Mouse (Mus musculus) bone marrow, adult 2 months (tissue): Measurements from ENCODE around the gene Tpi1. TPM values are rescaled to one million over a fixed set of nuclear protein-coding genes. Genes with fewer than 3 reads are reported as not detected.

Experiments
- H3K27ac ChIP-seq: fragments of 200-500 bp; 2 replicates; pipeline ENCODE4 v1.5.1; 2012; ENCODE audit warnings: low read depth, mild to moderate bottlenecking, control low read depth, inconsistent platforms, low read length; ENCODE audit not compliant: control insufficient read depth, poor library complexity, insufficient read depth
- H3K4me1 ChIP-seq: fragments of 200-500 bp; 2 replicates; pipeline ENCODE4 v1.6.1; 2011; ENCODE audit warnings: low read length; ENCODE audit not compliant: control insufficient read depth, insufficient read depth
- H3K4me3 ChIP-seq: fragments of 200-500 bp; replicated peaks from 2 replicates; pipeline ENCODE3; 2011; ENCODE audit warnings: mild to moderate bottlenecking, low read depth, low read length, control low read depth; ENCODE audit not compliant: control insufficient read depth
- CTCF ChIP-seq: fragments of 200-500 bp; IDR thresholded peaks from 2 replicates; pipeline ENCODE4 v1.5.1; 2011; ENCODE audit warnings: low read length, control low read depth; ENCODE audit not compliant: control insufficient read depth, insufficient read depth
- POLR2A ChIP-seq: fragments of 200-500 bp; IDR thresholded peaks from 2 replicates; pipeline ENCODE4 v1.6.1; 2011; ENCODE audit warnings: low read depth, mild to moderate bottlenecking, control low read depth, low read length, borderline replicate concordance; ENCODE audit not compliant: control insufficient read depth
- WGBS: fragments of 180-500 bp; shearing (Covaris S2); methylation state at CpG from one replicate; pipeline ENCODE4 v1.1.7; 2018; 5-methylcytosine and 5-hydroxymethylcytosine counted together
- polyA plus RNA-seq: library from polyadenylated mRNA; stranded (reverse); fragments of >200 nt; gene quantifications from 2 replicates; pipeline ENCODE4 v1.2.4, GENCODE M21; 2011; ENCODE audit warnings: low replicate concordance; ENCODE audit not compliant: missing spikeins, insufficient read depth, insufficient read length

Tpi1 gene
- polyA plus RNA-seq, 1 experiment: 152 TPM

DNA sequence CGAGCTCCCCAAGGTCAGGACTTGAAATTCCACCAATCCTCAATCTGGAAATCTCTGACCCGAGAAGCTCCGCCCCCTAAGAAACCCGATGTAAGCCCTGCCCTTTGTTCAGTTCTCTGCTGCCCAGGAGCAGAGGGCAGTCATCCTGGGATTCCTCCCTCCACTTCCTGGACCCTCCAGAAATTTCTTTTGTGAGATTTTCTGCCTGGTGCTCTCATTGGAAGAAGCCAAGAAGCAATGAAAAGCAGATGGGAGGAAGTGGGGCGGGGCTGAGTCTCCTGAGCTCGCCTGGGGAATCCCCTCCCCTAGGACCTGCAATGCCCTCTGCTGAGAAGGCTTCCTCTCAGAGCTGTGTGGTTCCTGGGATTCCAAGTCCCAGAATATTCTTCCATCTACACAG is 31.7 kb downstream of the Tpi1 start:
- Histone ChIP-seq H3K4me1 (no peaks in the 10 kb centered on the region; the same call in 1 of the 2 replicates), H3K27ac (no peak overlapping the region), H3K4me3 (peak overlapping the region; percentile 39)
- WGBS: 11% methylated on average over 6 of the region's 6 CpGs
- TF ChIP-seq POLR2A (no peak), CTCF (no peak)

DNA sequence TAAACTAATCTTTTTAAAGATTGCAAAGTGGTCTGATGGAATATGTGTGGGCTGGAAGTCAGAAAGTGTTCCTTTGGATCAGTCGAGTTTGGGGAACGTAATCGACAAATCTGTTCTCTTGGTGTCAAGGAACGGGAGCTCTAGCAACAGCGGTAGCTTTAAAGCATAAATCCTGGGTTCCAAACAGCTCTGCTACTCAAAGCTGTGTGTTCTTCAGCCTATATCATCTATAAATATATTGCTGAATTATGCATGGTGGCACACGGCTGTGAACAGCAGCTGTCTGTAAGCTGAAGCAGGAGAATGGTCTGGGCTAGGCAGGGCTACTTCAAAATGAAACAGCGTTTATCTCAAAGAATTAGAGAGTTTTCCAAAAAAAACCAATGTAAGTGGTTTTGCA is 33.2 kb downstream of the Tpi1 start:
- no peak for TF ChIP-seq POLR2A
- no peak for TF ChIP-seq CTCF
- H3K4me3 ChIP-seq: no peak overlapping the region
- WGBS: 85% methylated on average over 7 of the region's 7 CpGs
- no peak overlapping the region for H3K27ac ChIP-seq
- H3K4me1 ChIP-seq: no peaks in the 10 kb centered on the region; the same call in 1 of the 2 replicates

DNA sequence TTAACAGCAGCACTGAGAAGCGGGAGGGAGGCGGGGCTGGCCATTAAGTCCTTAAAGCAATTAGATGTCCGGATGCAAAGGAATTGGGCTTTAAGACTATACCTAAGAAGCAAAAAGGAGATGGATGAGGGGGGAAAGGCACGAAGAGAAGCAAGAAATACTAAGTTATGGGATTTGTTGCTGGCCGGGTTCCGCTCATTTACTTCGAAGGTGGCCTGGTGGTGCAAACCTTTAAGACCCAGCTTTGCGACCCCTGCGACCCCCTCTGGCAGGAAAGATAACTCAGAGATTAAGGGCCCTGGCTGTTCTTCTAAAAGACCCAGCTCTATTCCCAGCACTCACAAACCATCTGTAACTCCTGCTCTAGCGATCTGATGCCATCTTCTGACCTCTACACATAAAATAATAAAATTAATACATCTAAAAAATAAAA is 34.1 kb downstream of the Tpi1 start:
- WGBS: 26% methylated on average over 10 of the region's 10 CpGs
- H3K27ac ChIP-seq: no peak overlapping the region

DNA sequence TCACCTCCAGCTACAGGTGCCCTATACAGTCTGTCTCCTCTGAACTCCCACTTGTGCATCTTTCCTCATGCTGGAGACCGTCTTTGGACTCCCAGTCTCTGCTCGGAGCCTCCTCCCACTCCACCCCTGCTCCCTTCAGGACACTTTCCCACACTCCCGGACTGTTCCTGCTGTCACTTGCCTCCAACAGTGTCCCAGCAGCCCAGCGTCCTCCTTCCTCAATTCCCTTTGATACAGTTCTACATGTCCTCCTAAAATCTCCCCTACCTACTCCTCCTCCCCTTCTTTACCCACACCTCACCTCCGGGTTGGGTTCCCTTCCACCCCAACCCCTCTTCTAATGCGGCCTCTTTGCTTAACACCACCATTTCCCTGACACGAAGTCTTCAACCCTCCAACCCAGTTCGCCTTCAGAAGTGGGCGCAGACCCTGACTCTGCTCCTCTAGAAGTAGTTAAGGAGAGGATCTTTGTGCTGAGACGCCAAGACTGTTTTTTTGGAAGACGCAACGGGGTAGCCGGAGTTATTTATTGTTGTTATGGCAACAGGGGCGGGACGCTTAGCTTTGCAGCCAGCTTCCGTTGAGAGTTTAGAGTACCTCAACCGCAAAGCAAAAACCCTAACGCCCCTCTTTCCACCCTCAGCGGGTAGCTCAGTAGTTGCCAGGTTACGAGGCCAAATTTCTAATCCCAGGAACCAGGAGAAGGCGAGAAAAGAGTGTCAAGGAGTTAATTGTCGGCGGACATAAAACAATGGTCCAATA is 34.7 kb downstream of the Tpi1 start, which contains the start of gene Lrrc23:
TSS of gene Lrrc23 (minus strand) at position 506 of the 762 bp plus-strand sequence.
- Histone ChIP-seq H3K4me3 (no peak within 1 kb of the TSS), H3K27ac (no peak within 1 kb of the TSS), H3K4me1 (no peaks in the 10 kb centered on the region; the same call in 1 of the 2 replicates)
- 5% methylated on average over 23 of the region's 23 CpGs for WGBS
- TF ChIP-seq POLR2A: no peak
- TF ChIP-seq CTCF: no peak

More for the DNA sequence above, 34.1 kb downstream of the Tpi1 start:
- TF ChIP-seq POLR2A: no peak
- no peak for TF ChIP-seq CTCF
- Histone ChIP-seq H3K4me3 (no peak overlapping the region), H3K4me1 (no peaks in the 10 kb centered on the region; the same call in 1 of the 2 replicates)

DNA sequence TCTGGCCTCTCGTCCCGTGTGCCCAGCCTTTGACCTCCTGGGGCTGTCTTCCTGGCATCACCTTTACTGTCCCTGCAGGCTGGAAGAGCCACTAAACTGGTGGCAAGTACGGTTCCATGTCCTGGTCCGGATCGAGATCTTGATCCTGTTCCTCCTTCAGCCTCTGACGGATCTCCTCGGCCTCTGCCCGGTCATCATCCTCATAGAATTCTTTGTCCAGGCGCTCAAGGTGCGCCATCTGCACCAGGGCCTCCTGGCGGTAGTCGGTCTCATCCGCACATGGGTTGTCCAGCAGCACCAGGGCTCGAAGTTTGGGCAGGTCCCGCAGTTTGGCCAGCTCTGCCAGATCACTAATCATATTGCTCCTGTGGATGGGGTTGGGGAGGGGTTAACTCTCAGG is 43.6 kb downstream of the Tpi1 start:
- H3K27ac ChIP-seq: no peak overlapping the region
- no peaks in the 10 kb centered on the region for H3K4me1 ChIP-seq
- H3K4me3 ChIP-seq: no peak overlapping the region
- TF ChIP-seq POLR2A: no peak
- WGBS: 85% methylated on average over 15 of the region's 15 CpGs

DNA sequence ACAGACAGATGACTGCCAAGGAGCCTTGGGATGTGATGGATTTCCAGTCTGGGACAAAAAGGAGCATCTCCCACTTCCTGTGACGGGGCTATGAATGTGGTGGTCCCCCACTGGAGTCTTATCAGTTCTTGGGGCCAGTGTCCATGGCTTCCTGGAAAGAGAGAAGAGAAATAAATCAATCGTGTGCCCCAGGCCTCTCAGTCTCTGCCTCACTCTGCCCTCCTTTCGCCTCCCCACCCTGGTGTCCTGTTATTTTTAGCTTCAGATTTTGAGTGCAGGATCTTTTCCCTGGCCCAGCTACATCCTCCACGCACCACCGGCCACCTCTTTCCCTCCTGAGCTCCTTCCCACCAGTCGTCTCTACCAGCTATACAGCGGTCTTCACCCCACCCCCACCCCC is 44.1 kb downstream of the Tpi1 start:
- TF ChIP-seq CTCF: no peak
- TF ChIP-seq POLR2A: no peak
- no peaks in the 10 kb centered on the region for H3K4me1 ChIP-seq
- no peak overlapping the region for H3K4me3 ChIP-seq
- H3K27ac ChIP-seq: no peak overlapping the region
- WGBS: 49% methylated on average over 7 of the region's 7 CpGs

DNA sequence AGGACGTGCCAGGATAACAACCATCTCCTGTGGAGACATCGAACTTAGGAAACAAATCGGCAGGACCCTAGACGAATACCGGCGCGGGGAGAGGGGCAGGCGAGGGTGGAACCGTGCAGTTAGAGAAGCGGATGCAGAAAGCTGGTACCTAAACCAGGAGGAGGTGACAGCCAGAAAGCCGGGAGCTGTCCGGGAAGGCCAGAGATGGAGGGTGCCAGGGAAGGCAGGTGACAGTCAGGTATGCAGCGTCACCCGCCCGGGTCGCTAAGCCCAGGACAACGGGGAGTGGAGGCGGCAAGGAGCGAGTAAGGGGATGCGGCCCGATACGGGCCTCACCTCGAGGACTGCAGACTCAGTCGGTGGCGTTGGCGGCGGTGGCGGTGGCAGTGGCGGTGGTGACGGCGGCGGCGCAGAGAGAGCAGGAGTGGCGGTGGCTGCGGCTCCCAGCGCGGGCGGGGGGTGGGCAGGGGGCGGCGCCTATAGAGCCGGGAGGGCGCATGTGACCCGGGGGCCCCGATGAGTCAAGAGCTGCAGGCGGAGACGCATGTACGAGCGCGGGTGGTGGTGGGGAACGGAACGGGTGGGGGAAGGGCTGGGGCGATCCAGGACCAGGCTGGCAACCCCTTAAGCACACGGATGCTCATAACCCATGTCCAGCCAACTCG is 44.9 kb downstream of the Tpi1 start, which contains the start of gene Eno2:
TSS of gene Eno2 (minus strand) at position 573 of the 665 bp plus-strand sequence.
- TF ChIP-seq CTCF (no peak), POLR2A (no peak)
- no peaks in the 10 kb centered on the region for H3K4me1 ChIP-seq
- WGBS: 1% methylated on average over 51 of the region's 54 CpGs
- peak within 1 kb of the TSS; percentile 1 for H3K4me3 ChIP-seq
- no peak within 1 kb of the TSS for H3K27ac ChIP-seq

DNA sequence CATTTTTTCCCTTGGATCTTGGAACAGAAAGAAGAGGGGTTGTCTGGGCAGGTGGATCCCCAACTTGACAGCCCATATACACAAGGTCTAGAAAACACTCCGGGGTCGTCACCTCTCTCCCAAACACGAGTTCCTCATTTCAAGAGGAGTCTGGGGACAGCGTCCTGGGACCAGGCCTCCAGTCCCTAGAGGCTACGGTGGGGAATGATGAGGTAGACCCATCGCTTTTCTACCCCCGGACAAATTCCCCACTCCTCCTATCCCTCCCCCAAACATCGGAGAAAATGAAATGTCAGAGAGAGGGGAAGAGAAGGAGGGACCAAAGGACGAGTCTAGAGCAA is 45.4 kb downstream of the Tpi1 start:
- no peak overlapping the region for H3K4me3 ChIP-seq
- 2% methylated on average over 9 of the region's 9 CpGs for WGBS
- no peaks in the 10 kb centered on the region for H3K4me1 ChIP-seq
- no peak overlapping the region for H3K27ac ChIP-seq
- no peak for TF ChIP-seq CTCF
